Mouse (Mus musculus): Measurements from ENCODE around the gene St6galnac5. TPM values are rescaled to one million over a fixed set of nuclear protein-coding genes. Genes with fewer than 3 reads are reported as not detected.

Gene St6galnac5
- polyA plus RNA-seq (2017; shearing (Covaris generic)), result under 1 TPM in 1 of 2 experiments, not detected in 1; 0.40 TPM

- ATAC-seq, result no peak
Observed at GRCm38 (mm10) chr3:152981988-152982387, at the start of gene St6galnac5. Gene St6galnac5, minus strand, starts transcription at chr3:152982246.

- no peak for ATAC-seq
Observed at GRCm38 (mm10) chr3:153030756-153031155, 48.7 kb upstream of the St6galnac5 start.

- no peak for ATAC-seq
Observed at GRCm38 (mm10) chr3:153024016-153024415, 42.0 kb upstream of the St6galnac5 start.

GRCm38 (mm10) chr3:153018051-153018450, 36.0 kb upstream of the St6galnac5 start:
- no peak for ATAC-seq

- no peak for ATAC-seq
Observed at GRCm38 (mm10) chr3:153016355-153016754, 34.3 kb upstream of the St6galnac5 start.

- no peak for ATAC-seq
Observed at GRCm38 (mm10) chr3:153006893-153007292, 24.8 kb upstream of the St6galnac5 start.

- ATAC-seq, result no peak
Observed at GRCm38 (mm10) chr3:152998901-152999300, 16.9 kb upstream of the St6galnac5 start.

GRCm38 (mm10) chr3:152998106-152998505, 16.1 kb upstream of the St6galnac5 start:
- ATAC-seq, result no peak

GRCm38 (mm10) chr3:152993608-152994007, 11.6 kb upstream of the St6galnac5 start:
- ATAC-seq, result no peak

GRCm38 (mm10) chr3:152990787-152991186, 8.7 kb upstream of the St6galnac5 start:
- ATAC-seq, result no peak

GRCm38 (mm10) chr3:152980978-152981974, 770 bp downstream of the St6galnac5 start:
- peak; percentile 23 for ATAC-seq

GRCm38 (mm10) chr3:152980431-152980830, 1.6 kb downstream of the St6galnac5 start:
- ATAC-seq, result no peak

- ATAC-seq, result no peak
Observed at GRCm38 (mm10) chr3:152979481-152980092, 2.5 kb downstream of the St6galnac5 start.

- ATAC-seq, result no peak
Observed at GRCm38 (mm10) chr3:152971373-152971772, 10.7 kb downstream of the St6galnac5 start.

GRCm38 (mm10) chr3:152969774-152970347, 12.2 kb downstream of the St6galnac5 start:
- peak; percentile 89 for ATAC-seq

GRCm38 (mm10) chr3:152961855-152962376, 20.1 kb downstream of the St6galnac5 start:
- no peak for ATAC-seq

- peak; percentile 67 for ATAC-seq
Observed at GRCm38 (mm10) chr3:152958358-152959150, 23.5 kb downstream of the St6galnac5 start.

GRCm38 (mm10) chr3:152956771-152957170, 25.3 kb downstream of the St6galnac5 start:
- no peak for ATAC-seq

GRCm38 (mm10) chr3:152956038-152956437, 26.0 kb downstream of the St6galnac5 start:
- ATAC-seq, result peak; percentile 63

GRCm38 (mm10) chr3:152951634-152952545, 30.2 kb downstream of the St6galnac5 start:
- peak; percentile 14 for ATAC-seq

- ATAC-seq, result no peak
Observed at GRCm38 (mm10) chr3:152950914-152951313, 31.1 kb downstream of the St6galnac5 start.

All from activated CD4-positive, CD25-positive, alpha-beta regulatory T cell, adult 4 months (primary cell).